Mouse (Mus musculus) intestine, embryonic 15.5 days (tissue): ENCODE measurements around the gene Shank1. TPM values are rescaled to one million over a fixed set of nuclear protein-coding genes. Genes with fewer than 3 reads are reported as not detected.

Experiments used
- ATAC-seq: fragments of 200-750 bp; cut with Nextera tagmentation; 2 replicates; pipeline ENCODE4 v1.8.0; 2017; ENCODE audit warnings: moderate TSS enrichment, moderate library complexity
- H3K27ac ChIP-seq: fragments of 300-500 bp; sonication (generic); 2 replicates; pipeline ENCODE4 v1.5.1; 2015; ENCODE audit warnings: mild to moderate bottlenecking, inconsistent platforms
- H3K27me3 ChIP-seq: fragments of 300-500 bp; sonication (generic); replicated peaks from 2 replicates; pipeline ENCODE4 v1.6.1; 2015; ENCODE audit warnings: inconsistent platforms
- H3K36me3 ChIP-seq: fragments of 300-500 bp; sonication (generic); 2 replicates; pipeline ENCODE4 v1.6.1; 2015; ENCODE audit warnings: inconsistent platforms
- H3K4me1 ChIP-seq: fragments of 300-500 bp; sonication (generic); replicated peaks from 2 replicates; pipeline ENCODE4 v1.6.1; 2015; ENCODE audit warnings: inconsistent platforms
- H3K4me2 ChIP-seq: fragments of 300-500 bp; sonication (generic); replicated peaks from 2 replicates; pipeline ENCODE4 v1.6.1; 2015; ENCODE audit warnings: mild to moderate bottlenecking, inconsistent platforms
- H3K4me3 ChIP-seq: fragments of 300-500 bp; sonication (generic); replicated peaks from 2 replicates; pipeline ENCODE4 v1.5.1; 2015; ENCODE audit warnings: inconsistent platforms
- H3K9ac ChIP-seq: fragments of 300-500 bp; sonication (generic); 2 replicates; pipeline ENCODE4 v1.6.1; 2015; ENCODE audit warnings: inconsistent platforms
- H3K9me3 ChIP-seq: fragments of 300-500 bp; sonication (generic); 2 replicates; pipeline ENCODE4 v1.6.1; 2016; ENCODE audit warnings: inconsistent platforms
- WGBS: fragments of 180-500 bp; shearing (Covaris S2); methylation state at CpG from one replicate; pipeline ENCODE4 v1.1.7; 2015; 5-methylcytosine and 5-hydroxymethylcytosine counted together
- polyA plus RNA-seq: library from polyadenylated mRNA; unstranded; fragments of >200 nt; fragmentation: Nextera tagmentation; extraction: Ambion mirVana; gene quantifications from 2 replicates; pipeline ENCODE4 v1.2.1, GENCODE M21; 2015

Gene Shank1
- polyA plus RNA-seq, 1 experiment from 2014 or later = 1.9 TPM

- Histone ChIP-seq H3K9ac (no peak overlapping the region), H3K27me3 (peaks cover 35% of the 10 kb centered on the region), H3K4me1 (peaks cover 10% of the 10 kb centered on the region), H3K27ac (no peak overlapping the region), H3K4me2 (no peak overlapping the region), H3K9me3 (no peaks in the 10 kb centered on the region), H3K36me3 (no peaks in the 10 kb centered on the region), H3K4me3 (no peak overlapping the region)
- ATAC-seq = no peak
- 54% methylated on average over 3 of the region's 3 CpGs for WGBS
These were observed 22.3 kb downstream of the Shank1 start for GRCm38 (mm10) chr7:44332336-44332735.

- Histone ChIP-seq H3K27ac (no peak overlapping the region), H3K9ac (no peak overlapping the region), H3K4me3 (no peak overlapping the region), H3K4me1 (peaks cover 10% of the 10 kb centered on the region), H3K4me2 (no peak overlapping the region), H3K36me3 (no peaks in the 10 kb centered on the region), H3K27me3 (peaks cover 50% of the 10 kb centered on the region), H3K9me3 (no peaks in the 10 kb centered on the region)
- no peak for ATAC-seq
- WGBS = 73% methylated on average over 14 of the region's 14 CpGs
These were observed 24.1 kb downstream of the Shank1 start for GRCm38 (mm10) chr7:44334139-44334538.

DNA sequence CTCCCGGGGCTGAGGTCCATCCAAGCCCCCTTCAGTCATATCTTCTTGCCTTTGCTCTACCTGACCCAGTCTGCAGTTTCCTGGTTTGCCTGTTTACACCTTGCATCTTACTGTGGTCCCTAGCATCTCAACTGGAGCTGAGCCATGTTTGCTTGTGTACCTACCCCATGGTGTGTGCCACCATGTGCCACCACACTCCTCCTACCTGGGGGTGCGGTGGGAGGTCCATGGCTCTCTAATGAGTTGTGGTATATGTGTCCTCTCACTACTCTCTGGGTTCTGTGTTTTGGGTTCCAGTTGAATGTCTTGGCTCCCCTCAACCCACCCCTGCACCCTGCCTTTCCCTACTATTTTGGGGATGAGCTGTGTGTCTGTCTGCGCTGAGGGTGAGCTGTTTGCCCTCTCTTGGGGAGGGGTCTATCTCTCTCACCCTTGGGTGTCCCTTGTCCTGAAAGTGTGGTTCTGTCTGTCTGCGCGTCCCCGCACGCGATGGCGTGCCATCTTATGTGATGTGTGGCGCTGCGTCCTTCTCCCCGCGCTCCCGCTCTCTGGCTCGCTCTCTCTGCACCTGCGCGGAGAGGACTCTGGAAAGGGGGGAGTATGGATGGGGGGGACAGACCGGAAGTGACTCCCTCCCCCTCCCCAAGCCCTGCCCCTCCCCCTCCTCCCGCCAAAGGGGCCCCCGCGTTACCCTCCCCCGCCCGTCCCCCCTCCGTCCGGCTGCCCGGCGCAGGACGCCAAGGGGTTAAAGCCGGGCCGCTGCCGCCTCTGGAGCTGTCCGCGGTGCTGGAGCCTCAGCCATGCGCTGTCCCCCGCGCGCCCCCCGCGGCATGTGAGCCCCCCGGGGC, 25.2 kb downstream of the Shank1 start:
- Histone ChIP-seq H3K4me1 (peaks cover 10% of the 10 kb centered on the region), H3K9ac (no peak overlapping the region), H3K9me3 (no peaks in the 10 kb centered on the region), H3K27ac (no peak overlapping the region), H3K27me3 (peaks cover 57% of the 10 kb centered on the region), H3K4me2 (peak overlapping the region; percentile 73), H3K4me3 (peak overlapping the region; percentile 43), H3K36me3 (no peaks in the 10 kb centered on the region)
- 5% methylated on average over 29 of the region's 40 CpGs for WGBS
- ATAC-seq = peak; percentile 77

GRCm38 (mm10) chr7:44336046-44337021, 26.3 kb downstream of the Shank1 start:
- Histone ChIP-seq H3K4me2 (peak overlapping the region; percentile 73), H3K36me3 (no peaks in the 10 kb centered on the region), H3K27me3 (peaks cover 60% of the 10 kb centered on the region), H3K4me3 (peak overlapping the region; percentile 43), H3K27ac (no peak overlapping the region), H3K4me1 (peaks cover 10% of the 10 kb centered on the region), H3K9me3 (no peaks in the 10 kb centered on the region), H3K9ac (no peak overlapping the region)
- peak; percentile 34; the same call in 1 of the 2 replicates for ATAC-seq
- WGBS = 5% methylated on average over 36 of the region's 54 CpGs

- Histone ChIP-seq H3K4me1 (peaks cover 10% of the 10 kb centered on the region), H3K4me2 (peak overlapping the region; percentile 73; the same call in 1 of the 2 replicates), H3K4me3 (0 out of 2 replicates have a peak overlapping the region, but pooled peaks have one; percentile 43), H3K27me3 (peaks cover 60% of the 10 kb centered on the region), H3K36me3 (no peaks in the 10 kb centered on the region), H3K9me3 (no peaks in the 10 kb centered on the region), H3K27ac (no peak overlapping the region), H3K9ac (no peak overlapping the region)
- ATAC-seq = no peak
- 5% methylated on average over 32 of the region's 32 CpGs for WGBS
These were observed 27.2 kb downstream of the Shank1 start for GRCm38 (mm10) chr7:44337121-44337849.

DNA sequence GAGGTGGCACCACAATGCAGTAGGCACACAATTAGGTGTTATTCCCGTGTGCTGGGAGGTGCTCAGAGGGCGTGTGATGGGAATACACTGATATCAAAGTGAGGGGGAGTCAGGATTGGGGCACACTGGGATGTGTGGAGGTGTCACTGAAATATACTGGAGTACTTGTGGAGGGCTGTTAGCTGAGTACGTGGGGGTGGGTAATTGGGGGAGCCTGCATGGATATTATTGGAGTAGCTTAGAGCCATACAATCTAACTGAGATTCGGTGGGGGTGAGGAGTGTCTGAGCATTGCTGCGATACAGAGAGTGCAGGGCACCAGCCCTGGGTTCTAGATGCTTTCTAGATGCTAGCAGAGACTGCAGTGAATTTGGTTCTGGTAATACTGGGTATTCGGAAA, 30.2 kb downstream of the Shank1 start:
- H3K4me1 ChIP-seq = peaks cover 10% of the 10 kb centered on the region
- 57% methylated on average over 6 of the region's 6 CpGs for WGBS
- no peak for ATAC-seq

GRCm38 (mm10) chr7:44341119-44341518, 31.1 kb downstream of the Shank1 start:
- WGBS = 84% methylated on average over 10 of the region's 10 CpGs
- H3K4me3 ChIP-seq = no peak overlapping the region
- H3K9ac ChIP-seq = no peak overlapping the region
- peaks cover 6% of the 10 kb centered on the region for H3K4me1 ChIP-seq
- peaks cover 37% of the 10 kb centered on the region for H3K27me3 ChIP-seq
- H3K36me3 ChIP-seq = no peaks in the 10 kb centered on the region
- no peak overlapping the region for H3K27ac ChIP-seq
- no peak overlapping the region for H3K4me2 ChIP-seq
- no peak for ATAC-seq
- no peaks in the 10 kb centered on the region for H3K9me3 ChIP-seq

More for the DNA sequence above, 30.2 kb downstream of the Shank1 start:
- Histone ChIP-seq H3K36me3 (no peaks in the 10 kb centered on the region), H3K4me3 (no peak overlapping the region), H3K27me3 (peaks cover 46% of the 10 kb centered on the region), H3K27ac (no peak overlapping the region), H3K4me2 (no peak overlapping the region), H3K9me3 (no peaks in the 10 kb centered on the region), H3K9ac (no peak overlapping the region)

DNA sequence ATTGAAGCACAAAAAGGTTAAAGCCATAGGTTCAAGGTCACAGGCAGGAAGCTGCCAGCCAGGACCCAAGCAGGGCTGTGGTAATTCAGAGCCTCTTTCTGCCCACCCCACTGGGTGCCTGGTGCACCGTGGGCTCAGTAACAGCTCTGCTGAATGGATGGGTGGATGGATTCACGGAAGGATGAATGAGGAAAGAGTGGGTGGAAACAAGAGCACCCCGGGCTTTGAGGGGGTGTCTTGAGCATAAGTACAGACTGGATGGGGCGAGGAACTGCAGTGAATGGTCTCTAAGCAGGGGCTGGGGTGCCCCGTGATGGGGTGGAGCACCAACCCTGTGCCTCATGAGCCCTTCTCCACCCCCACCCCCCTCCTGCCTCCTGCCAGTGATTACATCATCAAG, 31.7 kb downstream of the Shank1 start:
- H3K36me3 ChIP-seq = no peaks in the 10 kb centered on the region
- ATAC-seq = no peak
- 65% methylated on average over 5 of the region's 5 CpGs for WGBS

DNA sequence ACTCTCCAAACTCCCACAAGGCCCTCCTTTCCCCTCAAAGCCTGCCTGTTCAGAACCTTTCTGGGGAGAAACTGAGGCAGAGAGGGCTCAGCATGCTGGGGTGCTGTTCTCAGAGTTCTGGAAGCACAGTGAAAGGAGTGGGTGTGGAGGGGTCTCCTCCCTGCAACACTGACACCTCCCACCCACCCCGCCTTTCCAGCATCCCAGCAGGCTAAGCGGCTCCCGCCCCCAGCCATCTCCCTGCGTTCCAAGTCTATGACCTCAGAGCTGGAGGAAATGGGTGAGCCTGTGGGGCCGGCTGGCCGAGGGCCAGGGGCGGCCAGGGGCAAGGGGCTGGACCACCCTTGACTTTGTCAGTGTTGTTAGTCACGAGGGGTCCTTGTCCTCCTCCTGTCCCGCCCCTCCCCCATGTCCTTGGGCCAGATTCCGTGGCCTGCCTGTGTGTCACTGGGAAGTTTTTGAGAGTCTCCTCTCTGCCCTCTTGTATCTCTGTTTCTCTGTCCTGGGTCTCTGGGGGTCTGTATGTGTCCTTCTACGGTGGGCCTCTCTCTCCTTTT, 33.5 kb downstream of the Shank1 start:
- WGBS = 19% methylated on average over 11 of the region's 11 CpGs
- peak; percentile 15; the same call in 1 of the 2 replicates for ATAC-seq
- Histone ChIP-seq H3K4me2 (peak overlapping the region; percentile 26; the same call in 1 of the 2 replicates), H3K4me1 (no peaks in the 10 kb centered on the region), H3K27me3 (peaks cover 13% of the 10 kb centered on the region), H3K4me3 (no peak overlapping the region), H3K36me3 (no peaks in the 10 kb centered on the region), H3K27ac (no peak overlapping the region), H3K9me3 (no peaks in the 10 kb centered on the region), H3K9ac (no peak overlapping the region)

More for the DNA sequence above, 31.7 kb downstream of the Shank1 start:
- H3K27me3 ChIP-seq = peaks cover 31% of the 10 kb centered on the region
- no peaks in the 10 kb centered on the region for H3K9me3 ChIP-seq
- H3K27ac ChIP-seq = no peak overlapping the region
- no peaks in the 10 kb centered on the region for H3K4me1 ChIP-seq
- H3K4me3 ChIP-seq = no peak overlapping the region
- no peak overlapping the region for H3K9ac ChIP-seq
- H3K4me2 ChIP-seq = no peak overlapping the region

DNA sequence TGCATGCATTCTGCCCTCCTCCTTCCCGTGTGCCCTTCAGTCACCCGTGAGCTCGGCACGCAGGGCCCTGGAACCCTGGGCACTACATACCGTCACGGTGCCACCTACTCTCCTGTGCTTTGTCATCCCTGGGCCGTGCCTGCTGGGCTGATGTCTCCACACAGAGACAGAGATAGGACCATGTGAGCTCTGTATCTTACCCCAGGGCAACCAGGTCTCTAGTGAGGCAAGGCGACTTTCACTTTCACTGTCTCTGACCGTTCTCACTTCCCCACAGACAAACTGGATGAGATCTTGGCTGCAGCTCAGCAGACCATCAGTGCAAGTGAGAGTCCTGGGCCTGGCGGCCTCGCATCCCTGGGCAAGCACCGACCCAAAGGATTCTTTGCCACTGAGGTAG, 34.6 kb downstream of the Shank1 start:
- H3K27ac ChIP-seq = no peak overlapping the region
- no peak overlapping the region for H3K4me2 ChIP-seq
- H3K36me3 ChIP-seq = no peaks in the 10 kb centered on the region
- 68% methylated on average over 12 of the region's 12 CpGs for WGBS
- ATAC-seq = no peak
- H3K4me1 ChIP-seq = no peaks in the 10 kb centered on the region
- H3K27me3 ChIP-seq = peaks cover 6% of the 10 kb centered on the region
- H3K4me3 ChIP-seq = no peak overlapping the region
- no peaks in the 10 kb centered on the region for H3K9me3 ChIP-seq
- H3K9ac ChIP-seq = no peak overlapping the region

DNA sequence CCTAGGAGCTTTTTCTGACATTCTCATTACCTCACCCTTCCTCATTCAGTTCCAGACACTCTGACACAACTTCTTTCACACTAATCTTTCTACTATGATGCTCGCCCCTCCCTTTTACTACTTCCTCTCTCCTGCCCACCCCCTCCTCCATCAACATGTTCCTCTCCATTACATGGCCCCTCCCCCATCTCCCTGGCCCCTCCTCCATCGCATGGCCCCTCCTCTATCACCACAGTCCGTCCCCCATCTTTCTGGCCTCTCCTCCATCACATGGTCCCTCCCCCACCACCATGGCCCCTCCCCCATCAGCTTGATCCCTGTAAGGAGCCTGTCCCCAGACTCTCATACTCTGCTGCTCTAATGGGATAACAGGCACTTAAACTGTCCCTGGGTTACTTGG, 39.0 kb downstream of the Shank1 start:
- Histone ChIP-seq H3K4me2 (no peak overlapping the region), H3K9ac (no peak overlapping the region), H3K4me3 (no peak overlapping the region), H3K36me3 (no peaks in the 10 kb centered on the region), H3K4me1 (peaks cover 24% of the 10 kb centered on the region), H3K27ac (no peak overlapping the region), H3K9me3 (no peaks in the 10 kb centered on the region), H3K27me3 (peaks cover 39% of the 10 kb centered on the region)
- no peak for ATAC-seq
- 26% methylated on average over 3 of the region's 3 CpGs for WGBS
